In genomic region chr19:42182673-42183072, GRCm38 (mm10) we compare ENCODE assay signal across 10 mouse cellular contexts. TPM values are rescaled to one million over a fixed set of nuclear protein-coding genes. Genes with fewer than 3 reads are reported as not detected.
A peak's percentile ranks its signal among the peaks of the same experiment; 100 is the strongest.
DNase-seq lines count a peak whose midpoint lies in the region; ATAC-seq and TF ChIP-seq lines count a peak whose summit lies in the region.
"Had no signal": no experiment of that assay in that cellular context is flagged by ENCODE, and none has a peak within 500 bp of the region (broad histone marks: within the 10 kb centered on the region; RNA-seq: fewer than 3 reads in every experiment).

No protein-coding gene starts in this region.

- H3K27ac ChIP-seq in heart, postnatal 0 days (ENCODE audit: low read depth): no peak overlapping the region
- no peak overlapping the region for H3K27ac ChIP-seq in heart, embryonic 12.5 days (ENCODE audit: poor library complexity, severe bottlenecking)
- H3K27ac ChIP-seq in bone marrow, adult 2 months (ENCODE audit: control insufficient read depth, insufficient read depth, low read depth, low read length, poor library complexity): no peak overlapping the region
- H3K27ac ChIP-seq in small intestine, adult 2 months (ENCODE audit: insufficient read depth, low read depth, low read length): no peak overlapping the region
- H3K27ac ChIP-seq: hindbrain, embryonic 15.5 days had no signal

- no peak overlapping the region for H3K9ac ChIP-seq in heart, postnatal 0 days (replicated peaks; ENCODE audit: low read depth, low read length)
- no peak overlapping the region for H3K9ac ChIP-seq in heart, embryonic 12.5 days
- H3K9ac ChIP-seq: hindbrain, embryonic 15.5 days had no signal

- no peak for TF ChIP-seq EP300 in heart, postnatal 0 days (IDR thresholded peaks at IDR 0.05; ENCODE audit: low read depth)

- H3K4me2 ChIP-seq in heart, postnatal 0 days (ENCODE audit: low read depth, low read length): no peak overlapping the region
- H3K4me2 ChIP-seq in heart, embryonic 12.5 days: no peak overlapping the region
- H3K4me2 ChIP-seq: hindbrain, embryonic 15.5 days had no signal

- 54% methylated on average over 6 of the region's 6 CpGs for WGBS in heart, postnatal 0 days
- WGBS in heart, embryonic 12.5 days: 57% methylated on average over 6 of the region's 6 CpGs
- WGBS in bone marrow, adult 2 months: 80% methylated on average over 6 of the region's 6 CpGs
- 53% methylated on average over 6 of the region's 6 CpGs for WGBS in small intestine, adult 2 months

- no peaks in the 10 kb centered on the region for H3K27me3 ChIP-seq in heart, postnatal 0 days (ENCODE audit: control insufficient read depth, insufficient read depth, low read length)
- no peaks in the 10 kb centered on the region for H3K27me3 ChIP-seq in heart, embryonic 12.5 days (replicated peaks)
- no peaks in the 10 kb centered on the region for H3K27me3 ChIP-seq in small intestine, adult 2 months (ENCODE audit: control insufficient read depth, insufficient read depth, low read length)
- H3K27me3 ChIP-seq: hindbrain, embryonic 15.5 days; megakaryocyte, embryonic 14.5 days had no signal

- DNase-seq in heart, postnatal 0 days (ENCODE audit: low spot score): no peak
- peak; percentile 46 for DNase-seq in right cerebral cortex, postnatal 4 days
- DNase-seq in right cerebral cortex, adult 18-20 months: no peak
- DNase-seq in spleen, postnatal 14 days (ENCODE audit: low spot score in 2 of 2): no peak
- DNase-seq: cerebellum, adult 11-12 months had no signal

- no peak overlapping the region for H3K4me3 ChIP-seq in heart, postnatal 0 days (ENCODE audit: low read depth, low read length)
- no peak overlapping the region for H3K4me3 ChIP-seq in heart, embryonic 12.5 days
- no peak overlapping the region for H3K4me3 ChIP-seq in bone marrow, adult 2 months (replicated peaks; ENCODE audit: control insufficient read depth, low read depth, low read length)
- H3K4me3 ChIP-seq in small intestine, adult 2 months (ENCODE audit: low read depth, low read length): no peak overlapping the region
- H3K4me3 ChIP-seq: hindbrain, embryonic 15.5 days; megakaryocyte, embryonic 14.5 days had no signal

- no peaks in the 10 kb centered on the region for H3K4me1 ChIP-seq in heart, postnatal 0 days (ENCODE audit: control insufficient read depth, insufficient read depth)
- H3K4me1 ChIP-seq in heart, embryonic 12.5 days (replicated peaks): no peaks in the 10 kb centered on the region
- H3K4me1 ChIP-seq in bone marrow, adult 2 months (ENCODE audit: control insufficient read depth, insufficient read depth, low read length): peaks cover 5% of the 10 kb centered on the region
- no peaks in the 10 kb centered on the region for H3K4me1 ChIP-seq in small intestine, adult 2 months (ENCODE audit: control insufficient read depth, insufficient read depth, insufficient read length, low read length)
- H3K4me1 ChIP-seq: hindbrain, embryonic 15.5 days had no signal

- no peak for ATAC-seq in heart, postnatal 0 days (ENCODE audit: insufficient read depth, low read depth)
- ATAC-seq in heart, embryonic 12.5 days (ENCODE audit: insufficient number of reproducible peaks, low FRiP score): no peak

- no peaks in the 10 kb centered on the region for H3K9me3 ChIP-seq in heart, postnatal 0 days (replicated peaks; ENCODE audit: control insufficient read depth, low read length)
- no peaks in the 10 kb centered on the region for H3K9me3 ChIP-seq in heart, embryonic 12.5 days (replicated peaks)
- H3K9me3 ChIP-seq: hindbrain, embryonic 15.5 days; megakaryocyte, embryonic 14.5 days had no signal

- peaks cover 74% of the 10 kb centered on the region for H3K36me3 ChIP-seq in heart, postnatal 0 days (replicated peaks; ENCODE audit: control insufficient read depth, insufficient read depth, low read length)
- peaks cover 70% of the 10 kb centered on the region for H3K36me3 ChIP-seq in heart, embryonic 12.5 days
- peaks cover 62% of the 10 kb centered on the region for H3K36me3 ChIP-seq in small intestine, adult 2 months (ENCODE audit: control insufficient read depth, insufficient read depth, low read length)

- TF ChIP-seq POLR2A in bone marrow, adult 2 months (IDR thresholded peaks at IDR 0.05; ENCODE audit: borderline replicate concordance, control insufficient read depth, low read depth, low read length): no peak
- TF ChIP-seq POLR2A in small intestine, adult 2 months (IDR thresholded peaks at IDR 0.05; ENCODE audit: low read depth, low read length): no peak

- peak; percentile 52 for TF ChIP-seq CTCF in heart, postnatal 0 days (IDR thresholded peaks at IDR 0.05; ENCODE audit: low read depth)
- TF ChIP-seq CTCF in bone marrow, adult 2 months (IDR thresholded peaks at IDR 0.05; ENCODE audit: control insufficient read depth, insufficient read depth, low read length): peak; percentile 59; the same call in 1 of the 2 replicates
- peak; percentile 34; the same call in 1 of the 2 replicates for TF ChIP-seq CTCF in small intestine, adult 2 months (IDR thresholded peaks at IDR 0.05; ENCODE audit: extremely low read depth, insufficient read length, insufficient replicate concordance, low read depth, low read length)

RNA-seq across cellular contexts. Expression of gene Zfyve27, which starts 18.9 kb away (rescaled TPM):
- total RNA-seq in heart, postnatal 0 days (2014; rRNA removed; ENCODE audit: low replicate concordance): 20.4 and 27.2 TPM in 2 replicates
- polyA plus RNA-seq in heart, postnatal 0 days (2015; fragmentation: Nextera tagmentation; extraction: Ambion mirVana): 16.2 and 18.3 TPM in 2 replicates
- polyA plus RNA-seq in heart, embryonic 12.5 days (2016; fragmentation: Nextera tagmentation; extraction: Ambion mirVana): 27.2 and 27.7 TPM in 2 replicates
- 20.8 and 53.1 TPM in 2 replicates for polyA plus RNA-seq in bone marrow, adult 2 months (2011; ENCODE audit: insufficient read depth, insufficient read length, low replicate concordance, missing spikeins)
- polyA plus RNA-seq in small intestine, adult 2 months (2012; rRNA removed): 11.5 and 24.0 TPM in 2 replicates

RNA-seq across cellular contexts. Expression of gene Sfrp5, which starts 19.4 kb away (rescaled TPM):
- total RNA-seq in heart, postnatal 0 days (2014; rRNA removed; ENCODE audit: low replicate concordance): 2.3 and 4.9 TPM in 2 replicates
- polyA plus RNA-seq in heart, postnatal 0 days (2015; fragmentation: Nextera tagmentation; extraction: Ambion mirVana): 1.7 and 1.8 TPM in 2 replicates
- polyA plus RNA-seq in heart, embryonic 12.5 days (2016; fragmentation: Nextera tagmentation; extraction: Ambion mirVana): 5.4 and 5.9 TPM in 2 replicates
- polyA plus RNA-seq in bone marrow, adult 2 months (2011; ENCODE audit: insufficient read depth, insufficient read length, low replicate concordance, missing spikeins): not detected in 2 replicates
- polyA plus RNA-seq in small intestine, adult 2 months (2012; rRNA removed): 7.3 and 8.3 TPM in 2 replicates

RNA-seq across cellular contexts. Expression of gene Marveld1, which starts 35.5 kb away (rescaled TPM):
- total RNA-seq in heart, postnatal 0 days (2014; rRNA removed; ENCODE audit: low replicate concordance): 35.0 and 44.6 TPM in 2 replicates
- polyA plus RNA-seq in heart, postnatal 0 days (2015; fragmentation: Nextera tagmentation; extraction: Ambion mirVana): 7.2 and 8.6 TPM in 2 replicates
- polyA plus RNA-seq in heart, embryonic 12.5 days (2016; fragmentation: Nextera tagmentation; extraction: Ambion mirVana): 16.1 and 19.9 TPM in 2 replicates
- 8.4 and 16.9 TPM in 2 replicates for polyA plus RNA-seq in bone marrow, adult 2 months (2011; ENCODE audit: insufficient read depth, insufficient read length, low replicate concordance, missing spikeins)
- polyA plus RNA-seq in small intestine, adult 2 months (2012; rRNA removed): 38.0 and 46.4 TPM in 2 replicates

RNA-seq across cellular contexts. Expression of gene Avpi1, which starts 53.8 kb away (rescaled TPM):
- 39.9 and 52.6 TPM in 2 replicates for total RNA-seq in heart, postnatal 0 days (2014; rRNA removed; ENCODE audit: low replicate concordance)
- 43.0 and 46.0 TPM in 2 replicates for polyA plus RNA-seq in heart, postnatal 0 days (2015; fragmentation: Nextera tagmentation; extraction: Ambion mirVana)
- polyA plus RNA-seq in heart, embryonic 12.5 days (2016; fragmentation: Nextera tagmentation; extraction: Ambion mirVana): 26.2 and 26.4 TPM in 2 replicates
- polyA plus RNA-seq in bone marrow, adult 2 months (2011; ENCODE audit: insufficient read depth, insufficient read length, low replicate concordance, missing spikeins): 2.9 TPM in 1 of 2 replicates, not detected in the other
- polyA plus RNA-seq in small intestine, adult 2 months (2012; rRNA removed): 6.9 and 13.6 TPM in 2 replicates
